Mouse (Mus musculus) left cerebral cortex, postnatal 14 days (tissue): ENCODE results near the gene Zfp954. TPM values are rescaled to one million over a fixed set of nuclear protein-coding genes. Genes with fewer than 3 reads are reported as not detected.
"Not testable (repeated sequence)": the region's sequence is repeated elsewhere in the genome, so short reads cannot be mapped to it uniquely, and the experiment has no call there.

Experiments
- DNase-seq, 2 experiments: peaks; one replicate each; pipeline ENCODE4 v3.0.0; 2021 to 2022; ENCODE audit warnings: low spot score in 2 of 2, mixed read lengths in 1 of 2
- intact Hi-C: fragments of 180-260 bp; cut with DNase I; formaldehyde crosslinking; loops from one replicate; pipeline ENCODE4 v1.15.1; 2025
- long read RNA-seq, 2 experiments: library from polyadenylated mRNA; stranded (forward); transcript quantifications; one replicate each; pipeline ENCODE4 v2.0.0; 2021
- total RNA-seq, 2 experiments: library from RNA; stranded (reverse); gene quantifications; 2 replicates each; pipeline ENCODE4 v1.2.3; 2021

Zfp954 gene
- 10 to 100 TPM; 11.8 to 13.0 TPM for total RNA-seq
- long read RNA-seq, experiment 1, transcript Zfp954-201 (5 exons, 2,042 nt) = major isoform, 17 of 18 reads
- long read RNA-seq, experiment 1, partial matches to known transcripts = 0 of 18 reads
- long read RNA-seq, experiment 1, other reads (novel, unspliced or antisense) = 1 of 18 reads
- long read RNA-seq, experiment 2, transcript Zfp954-201 (5 exons, 2,042 nt) = major isoform, 9 of 9 reads
- long read RNA-seq, experiment 2, partial matches to known transcripts = 0 of 9 reads
- long read RNA-seq, experiment 2, other reads (novel, unspliced or antisense) = 0 of 9 reads

DNA sequence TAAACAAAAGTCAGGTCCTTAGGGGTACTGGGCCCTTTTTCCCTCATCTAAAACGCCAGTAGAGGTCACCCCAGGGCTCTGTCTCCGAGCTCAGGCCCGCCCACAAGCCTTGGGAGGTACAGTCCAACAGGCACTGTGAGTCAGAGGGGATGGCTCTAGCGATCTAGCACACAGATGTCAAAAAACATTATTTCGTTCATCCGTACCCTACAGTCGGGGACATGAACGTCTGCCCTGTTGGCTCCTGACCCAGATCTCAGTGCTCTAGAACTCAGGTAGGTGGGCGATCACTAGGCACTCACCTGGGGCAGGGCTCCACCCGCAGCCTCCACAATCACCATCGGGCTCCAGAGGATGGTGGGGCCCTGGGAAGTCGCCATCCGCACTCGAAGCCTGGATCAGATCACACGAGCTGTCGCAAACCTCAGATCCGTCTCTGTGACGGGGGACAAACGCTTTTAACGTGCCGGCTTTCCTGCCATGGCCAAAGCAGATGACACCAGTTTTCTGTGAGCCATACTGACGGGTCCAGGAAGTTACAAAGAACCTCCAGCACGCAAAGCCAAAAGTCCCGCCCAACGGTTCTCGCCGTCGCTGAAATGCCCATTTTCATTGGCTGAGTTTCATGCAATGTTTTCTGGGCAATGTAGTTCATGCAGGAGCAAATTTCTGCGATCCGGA, at the start of gene Zfp954:
Zfp954 (minus strand) TSS at position 568 of the 681 bp plus-strand sequence.
- peak; percentile 89 for DNase-seq
- intact Hi-C loops = loop anchor here (5.0 to 10.0 kb wide), 2 partner anchors 51 to 174 kb away; partner anchors contain the start of gene Zfp418

DNA sequence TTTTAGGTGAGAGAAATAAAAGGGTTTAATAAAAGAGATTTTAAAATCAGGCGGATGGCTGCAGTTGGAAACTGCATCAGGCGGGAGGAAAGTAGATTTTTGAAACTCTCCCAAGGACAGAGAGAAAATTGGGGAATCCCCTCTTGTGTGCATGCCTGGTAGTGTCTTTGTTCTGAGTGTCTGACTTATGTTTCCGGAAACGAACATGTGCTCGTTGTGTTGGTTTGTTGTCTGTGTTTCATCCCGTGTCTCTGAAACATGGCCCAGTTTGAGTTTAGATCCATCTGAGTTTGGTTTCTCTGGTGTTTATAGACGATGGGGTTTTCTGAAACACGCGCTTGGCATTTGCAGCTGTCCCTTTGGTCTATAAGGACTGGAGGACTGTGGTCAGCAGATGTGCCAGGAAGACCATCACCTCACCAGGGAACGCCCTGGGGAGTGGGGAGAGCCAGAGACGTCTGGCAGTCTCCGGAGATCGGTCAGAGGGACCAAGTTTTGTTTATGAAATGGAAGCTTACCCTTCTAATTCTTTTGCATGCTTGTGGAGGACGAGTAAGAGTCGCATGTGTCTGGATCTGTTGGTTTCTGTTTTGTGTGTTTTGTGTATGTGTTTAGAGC, 24.8 kb upstream of the Zfp954 start:
- DNase-seq = no peak
- intact Hi-C loops = no loop called here

DNA sequence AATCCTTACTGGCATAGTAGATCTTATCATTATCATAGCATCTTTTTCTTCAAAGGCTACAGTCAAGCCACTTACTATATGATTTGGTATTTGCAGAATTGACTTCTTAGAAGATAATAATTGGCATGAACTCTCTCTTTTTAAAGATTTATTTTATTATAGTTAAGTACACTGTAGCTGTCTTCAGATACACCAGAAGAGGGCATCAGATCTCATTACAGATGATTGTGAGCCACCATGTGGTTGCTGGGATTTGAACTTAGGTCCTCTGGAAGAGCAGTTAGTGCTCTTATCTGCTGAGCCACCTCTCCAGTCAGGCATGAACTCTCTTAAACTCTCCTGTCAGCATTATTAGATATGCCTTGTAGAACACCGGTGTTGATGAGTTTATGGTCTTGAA, 22.9 kb upstream of the Zfp954 start:
- DNase-seq = no peak
- intact Hi-C loops = no loop called here

DNA sequence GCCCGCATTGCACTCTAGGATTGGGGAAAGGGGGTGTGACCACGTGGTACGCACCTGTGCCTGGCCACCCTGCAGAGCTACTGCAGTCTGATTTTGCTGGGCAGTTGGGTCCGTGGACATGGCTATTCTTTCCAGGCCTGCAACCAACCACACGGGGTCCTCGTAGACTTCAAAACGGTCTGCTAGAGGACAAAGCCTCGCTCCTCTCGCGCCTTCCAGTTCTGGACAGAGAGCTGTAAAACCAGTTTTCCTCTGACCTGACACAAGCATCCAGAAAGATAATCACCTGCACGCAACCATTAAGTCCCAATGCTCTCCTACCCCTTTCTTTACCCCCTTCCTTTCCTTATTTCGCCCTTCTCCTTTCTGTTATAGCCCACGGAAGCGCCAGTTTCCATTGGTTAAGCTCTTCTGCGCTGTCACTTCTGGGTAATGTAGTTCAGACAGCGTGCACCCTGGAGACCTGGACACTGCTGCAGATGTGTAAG, 15.1 kb upstream of the Zfp954 start, which contains the start of gene Zfp773:
Zfp773 (minus strand) TSS at position 377 of the 488 bp plus-strand sequence.
- peak; percentile 56 to 66 for DNase-seq
- intact Hi-C loops = loop anchor here (5.0 kb wide), 1 partner anchor 51 kb away; no protein-coding TSS in a partner anchor

DNA sequence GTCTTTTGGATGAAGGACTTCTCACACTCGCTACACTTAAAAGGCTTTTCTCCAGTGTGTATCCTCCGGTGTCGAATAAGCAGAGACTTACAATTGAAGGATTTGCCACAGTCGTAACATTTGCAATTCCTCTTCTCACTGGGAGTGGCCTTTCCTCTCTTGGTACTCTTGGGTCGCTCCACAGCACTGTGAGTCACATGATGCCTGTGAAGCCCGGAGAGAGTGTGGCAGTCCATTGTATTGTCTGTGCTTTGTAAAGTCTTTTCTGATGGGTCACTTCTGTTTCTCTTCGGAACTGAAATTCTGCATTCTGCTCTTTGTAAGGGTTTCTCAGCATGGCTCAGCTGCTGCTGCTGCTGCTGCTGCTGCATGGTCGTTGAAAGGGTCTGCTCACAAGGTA, 11.5 kb upstream of the Zfp954 start:
- intact Hi-C loops = no loop called here
- DNase-seq = no peak

DNA sequence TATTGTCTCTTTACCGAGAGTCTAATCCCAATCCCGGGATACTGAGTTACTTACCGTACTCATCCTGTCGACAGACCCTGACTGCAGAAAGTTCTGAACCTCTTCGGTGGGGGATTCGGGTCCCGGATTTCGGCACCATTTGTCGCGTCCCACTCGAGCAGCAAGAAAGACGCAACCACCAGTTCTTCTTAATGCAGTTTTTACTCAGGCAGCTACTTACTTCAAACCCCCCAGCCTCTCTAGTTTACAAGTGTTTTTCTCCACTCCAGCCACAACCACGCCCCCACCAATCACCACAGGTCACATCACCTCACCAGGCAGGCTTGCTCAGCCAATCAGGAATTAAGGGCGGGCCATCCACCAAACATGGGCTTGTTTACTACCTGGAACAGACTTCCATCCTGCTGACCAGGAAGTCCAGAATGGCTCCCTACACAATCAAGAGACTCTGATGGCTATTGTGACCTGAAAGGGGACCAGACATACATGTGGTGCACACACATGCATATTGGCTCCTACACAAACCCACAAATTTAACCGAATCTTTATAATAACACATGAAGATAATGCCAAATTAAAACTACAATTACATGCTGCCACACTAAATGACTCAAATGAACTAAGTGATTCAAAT, 9.3 kb upstream of the Zfp954 start:
- intact Hi-C loops, DNase-seq: not testable (repeated sequence)

DNA sequence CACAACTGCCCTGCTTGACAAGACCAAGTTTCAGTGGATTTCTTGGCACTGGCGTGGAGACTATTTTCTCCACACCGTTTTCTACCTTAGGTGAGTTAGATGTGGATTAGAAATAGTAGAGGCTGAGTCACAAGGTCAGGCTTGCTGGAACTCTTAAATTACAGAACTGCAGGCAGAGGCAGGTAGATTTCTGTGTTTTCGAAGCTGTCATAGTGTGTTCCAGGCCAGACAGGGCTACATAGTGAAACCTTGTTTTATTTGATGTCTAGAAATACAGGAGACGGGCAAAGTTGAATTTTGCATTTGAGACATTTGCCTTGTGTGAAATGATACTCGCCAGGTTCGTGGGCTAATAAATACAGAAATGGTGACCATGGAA, 303 bp upstream of the Zfp954 start:
- intact Hi-C loops = loop anchor here (5.0 to 10.0 kb wide), 2 partner anchors 51 to 173 kb away; partner anchors contain the start of gene Zfp418
- DNase-seq = no peak

DNA sequence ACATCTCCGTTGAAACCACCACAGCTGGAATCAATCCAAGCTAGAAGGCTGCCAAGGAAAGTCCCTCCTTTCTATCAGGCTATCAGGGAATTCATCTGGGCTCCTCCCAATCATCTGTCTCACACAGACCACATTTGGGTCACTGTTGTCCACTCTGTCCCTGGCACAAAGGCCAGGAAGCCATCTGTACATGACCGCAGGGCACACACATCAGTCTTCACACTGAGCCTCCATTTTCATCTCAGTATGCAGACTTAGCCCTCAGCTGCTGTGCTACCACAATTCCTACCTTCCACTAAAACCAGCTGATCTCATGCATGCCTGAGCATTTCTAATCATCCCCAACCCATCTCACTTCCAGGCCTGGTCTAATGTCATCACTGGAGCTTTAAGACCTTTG, 2.8 kb downstream of the Zfp954 start:
- intact Hi-C loops = no loop called here
- no peak for DNase-seq

DNA sequence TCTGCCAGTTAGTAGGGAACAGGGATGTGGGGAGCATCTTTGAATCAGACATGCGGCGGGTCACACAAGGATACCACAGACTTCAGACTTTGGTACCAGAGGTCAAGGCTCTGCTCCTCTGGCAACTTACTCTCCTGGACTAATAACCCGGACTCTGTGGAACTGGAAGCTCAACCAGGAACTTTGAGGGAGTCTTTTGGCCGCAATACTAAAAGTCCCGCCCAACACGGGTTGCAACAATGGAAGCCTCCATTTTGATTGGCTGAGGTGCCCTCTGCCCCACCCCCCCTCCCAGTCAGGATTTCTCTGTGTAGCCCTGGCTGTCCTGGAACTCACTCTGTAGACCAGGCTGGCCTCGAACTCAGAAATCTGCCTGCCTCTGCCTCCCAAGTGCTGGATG, 12.8 kb downstream of the Zfp954 start:
- intact Hi-C loops = no loop called here
- no peak for DNase-seq

Other genes with a start within 250 kb of the Zfp954 start
- not detected for gene Aurkc, start 126.2 kb downstream of the Zfp954 start, total RNA-seq
- gene Zfp773, start 15.3 kb upstream of the Zfp954 start, total RNA-seq = 1 to 10 TPM; 1.5 to 2.0 TPM
- gene Zfp418, start 49.8 kb upstream of the Zfp954 start, total RNA-seq = 1 to 10 TPM; 5.0 to 6.2 TPM
- 1 to 10 TPM; 7.8 to 8.0 TPM for gene Zfp772, start 88.5 kb upstream of the Zfp954 start, total RNA-seq
- gene Vmn2r29, start 125.8 kb upstream of the Zfp954 start, total RNA-seq = 1 to 10 TPM; 1.4 to 1.8 TPM
- 10 to 100 TPM in 1 of 2 experiments, 1 to 10 TPM in 1; 9.4 to 11.2 TPM for gene Gm45844, start 156.8 kb upstream of the Zfp954 start, total RNA-seq
- 100 to 1,000 TPM; 156 TPM for gene Clcn4, start 179.4 kb upstream of the Zfp954 start, total RNA-seq
- gene Vmn2r30, start 216.1 kb upstream of the Zfp954 start, total RNA-seq = under 1 TPM in 1 of 2 experiments, not detected in 1; 0.13 TPM